Mouse (Mus musculus) yolk sac, embryonic 10.5 days (tissue): ENCODE results near the gene Srebf2.
A peak's percentile ranks its signal among the peaks of the same experiment; 100 is the strongest.

Experiments used
- DNase-seq: peaks from one replicate; pipeline ENCODE4 v3.0.0-alpha.2; 2017; ENCODE audit warnings: low spot score

Gene Srebf2

GRCm38 (mm10) chr15:82156902-82157301 lies 9.9 kb downstream of the Srebf2 start:
- DNase-seq: no peak

DNA sequence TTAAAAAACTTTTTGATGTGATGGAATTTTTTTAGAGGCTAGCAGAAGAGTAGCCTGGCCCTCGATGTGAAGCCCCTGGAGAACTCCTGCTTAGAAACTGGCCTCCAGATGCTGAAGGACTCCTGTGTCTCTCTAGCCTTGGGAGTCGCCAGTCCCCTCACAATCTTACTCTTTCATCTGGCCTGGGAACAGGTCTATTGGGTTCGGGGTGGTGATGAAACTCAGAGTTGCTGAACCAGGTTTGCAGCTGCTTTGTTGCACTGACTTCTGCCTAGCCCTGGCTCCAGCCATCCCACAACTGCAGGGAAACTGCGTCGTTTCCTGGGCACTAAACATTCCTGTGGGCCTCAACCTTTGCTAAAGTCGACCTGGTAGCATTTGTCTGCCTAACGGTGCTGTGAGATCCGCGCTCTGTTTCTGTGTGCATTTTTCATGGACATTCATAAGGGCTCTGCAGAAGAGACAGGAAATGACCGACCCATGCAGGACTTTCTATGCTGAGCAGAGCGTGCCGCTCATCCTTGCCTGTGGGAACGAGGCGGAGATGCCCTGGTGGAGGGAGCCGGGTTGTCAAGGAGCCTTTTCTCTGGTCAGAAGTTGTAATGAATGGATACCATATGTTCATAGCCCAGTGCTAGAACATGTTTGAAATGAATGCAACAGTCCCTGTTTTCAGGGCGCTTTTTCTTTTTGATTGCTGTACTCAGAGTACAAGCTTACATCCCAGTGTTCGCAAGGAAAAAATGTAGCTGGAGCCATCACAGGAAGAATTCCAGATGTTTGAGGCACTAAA lies 11.5 kb downstream of the Srebf2 start:
- no peak for DNase-seq

DNA sequence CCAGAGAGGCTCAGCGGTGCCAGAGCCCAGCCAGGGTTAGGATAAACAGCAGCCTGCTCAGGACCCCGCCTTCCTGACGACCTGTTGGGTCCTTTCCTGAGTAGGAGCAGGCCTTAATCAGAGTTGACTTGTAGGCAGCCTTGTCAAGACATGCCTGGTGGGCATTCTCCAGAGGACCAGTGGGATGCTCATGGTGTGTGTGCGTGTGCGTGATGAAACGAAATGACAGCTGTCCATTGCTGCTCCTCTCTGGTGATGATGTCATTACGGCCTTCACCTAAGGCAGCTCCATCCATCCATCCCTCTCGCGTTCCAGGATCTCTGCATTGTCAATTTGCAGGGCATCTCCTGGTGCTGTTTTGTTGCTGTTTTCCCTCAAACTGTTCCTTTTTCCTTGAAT lies 12.5 kb downstream of the Srebf2 start:
- no peak for DNase-seq

DNA sequence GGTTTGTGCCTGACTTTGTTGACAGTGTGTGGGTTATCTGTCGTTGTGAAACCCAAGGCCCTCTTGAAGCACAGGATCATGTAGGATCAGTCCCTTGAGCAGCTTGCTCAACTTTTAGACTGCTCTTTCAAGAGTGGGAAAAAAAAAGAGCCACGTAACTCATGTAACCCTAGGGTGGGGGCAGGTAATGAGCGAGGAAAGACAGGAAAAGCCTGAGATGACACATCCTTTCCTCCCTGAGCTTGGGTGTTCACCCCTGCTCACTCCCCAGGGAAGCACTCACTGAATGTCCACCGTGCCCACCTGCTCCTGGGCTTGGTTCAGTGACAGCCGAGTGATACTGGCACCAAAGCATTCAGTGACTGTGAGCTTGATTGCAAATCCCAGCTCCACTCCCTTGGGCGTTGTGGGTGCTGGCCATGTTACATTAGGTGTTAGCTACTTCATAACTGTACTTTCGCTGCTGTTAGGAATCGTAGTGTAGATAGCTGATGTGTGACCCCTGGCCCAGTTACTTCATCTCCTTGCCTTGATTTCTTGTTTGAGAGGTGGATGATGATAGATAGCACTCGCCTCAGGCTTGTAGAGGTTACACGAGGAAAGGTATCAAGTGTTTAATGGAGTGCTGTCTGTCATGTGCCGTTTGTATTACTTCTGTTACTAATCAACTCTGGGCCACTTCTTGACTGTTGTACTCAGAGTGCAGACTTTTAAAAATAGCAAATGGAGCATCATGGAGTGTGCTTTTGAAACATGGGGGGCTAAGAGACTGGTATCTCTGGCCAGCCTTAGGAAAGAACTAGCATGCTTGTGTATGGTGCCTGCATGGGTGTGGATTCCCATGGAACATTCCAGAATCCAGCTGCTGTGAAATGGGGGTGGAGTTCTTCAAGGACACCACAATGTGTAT lies 14.0 kb downstream of the Srebf2 start:
- DNase-seq: peak; percentile 69

GRCm38 (mm10) chr15:82161965-82162600 lies 15.1 kb downstream of the Srebf2 start:
- no peak for DNase-seq

GRCm38 (mm10) chr15:82163356-82164060 lies 16.5 kb downstream of the Srebf2 start:
- no peak for DNase-seq

DNA sequence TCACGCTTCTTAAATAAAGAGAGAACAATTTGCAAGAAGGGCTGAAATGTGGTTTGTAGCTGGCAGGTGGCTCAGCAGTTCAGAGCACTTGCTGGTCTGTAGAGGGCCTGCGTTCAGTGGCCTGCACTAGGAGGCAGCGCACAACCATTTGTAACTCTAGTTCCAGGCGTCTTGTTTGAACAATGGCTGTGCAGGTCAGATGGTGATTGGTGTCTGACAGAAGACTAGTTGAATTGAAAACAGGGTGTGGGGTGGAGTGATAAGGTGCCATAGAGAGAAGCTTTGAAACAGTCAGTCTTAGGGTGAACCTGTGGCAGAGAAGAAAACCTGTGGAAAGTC lies 17.0 kb downstream of the Srebf2 start:
- DNase-seq: peak; percentile 65

DNA sequence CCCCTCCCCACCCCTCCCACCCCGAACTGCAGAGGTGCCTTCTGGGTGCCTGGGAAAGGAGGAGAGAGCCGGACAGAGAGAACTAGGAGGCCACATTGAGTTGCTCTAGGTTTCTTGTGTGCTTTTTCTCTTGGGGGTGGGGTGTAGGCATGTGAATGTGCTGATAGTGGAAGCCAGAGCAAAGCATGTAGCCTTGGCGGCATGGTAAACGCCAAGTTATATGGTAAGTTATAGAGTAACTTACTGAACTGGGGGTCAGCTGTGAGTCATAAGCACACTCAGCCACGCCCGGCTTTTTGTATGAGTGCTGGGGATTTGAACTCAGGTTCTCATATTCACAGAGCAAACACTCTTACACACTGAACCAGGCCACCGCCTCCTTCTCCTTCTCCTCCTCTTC lies 17.5 kb downstream of the Srebf2 start:
- DNase-seq: peak; percentile 72

GRCm38 (mm10) chr15:82165332-82166239 lies 18.6 kb downstream of the Srebf2 start:
- DNase-seq: peak; percentile 80

- peak; percentile 79 for DNase-seq
Measured at GRCm38 (mm10) chr15:82166240-82167100, 19.5 kb downstream of the Srebf2 start.

DNA sequence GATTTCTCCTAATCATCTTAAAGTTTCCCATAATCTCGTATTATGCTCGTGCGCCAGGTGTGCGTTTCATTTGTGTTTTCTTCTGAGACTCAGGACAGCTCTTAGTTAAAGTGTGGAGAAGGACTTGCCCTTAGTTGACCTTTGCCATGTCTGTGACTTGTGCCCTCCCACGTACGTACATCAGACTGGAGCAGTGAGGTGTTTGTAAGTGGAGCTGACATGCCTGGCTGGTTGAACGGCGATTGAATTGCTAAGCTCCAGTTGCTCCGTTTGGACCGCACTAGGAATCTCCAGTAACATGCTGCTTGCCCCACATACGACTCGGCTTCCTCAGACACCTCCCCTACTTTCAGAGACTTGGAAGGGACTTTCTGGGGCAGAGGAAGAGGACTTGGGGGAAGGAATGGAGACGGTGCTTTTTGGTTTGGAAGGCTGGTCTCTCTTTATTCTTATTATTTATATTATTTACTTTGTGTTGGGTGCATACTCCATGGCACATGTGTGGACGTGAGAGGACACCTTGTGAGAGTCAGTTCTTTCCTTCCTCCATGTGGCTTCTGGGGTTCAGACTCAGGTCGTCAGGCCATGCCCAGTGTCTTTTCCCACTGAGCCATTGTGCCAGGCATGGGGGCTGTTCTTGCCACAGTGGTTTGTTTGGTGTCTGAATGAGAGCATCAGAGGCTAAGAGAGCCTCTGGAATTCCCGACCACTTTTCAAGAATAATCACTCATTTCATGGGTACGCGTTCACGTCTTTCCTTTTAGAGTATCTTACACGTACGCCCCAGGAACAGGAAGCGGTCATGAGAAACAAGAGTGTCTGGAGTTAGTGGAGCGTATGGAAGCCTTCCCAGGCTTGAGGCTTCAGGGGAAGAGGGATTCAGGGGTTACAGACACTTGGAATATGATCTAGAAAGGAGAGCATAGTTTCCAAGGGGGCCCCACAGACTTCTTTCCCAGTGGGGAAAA lies 20.5 kb downstream of the Srebf2 start:
- DNase-seq: no peak

DNA sequence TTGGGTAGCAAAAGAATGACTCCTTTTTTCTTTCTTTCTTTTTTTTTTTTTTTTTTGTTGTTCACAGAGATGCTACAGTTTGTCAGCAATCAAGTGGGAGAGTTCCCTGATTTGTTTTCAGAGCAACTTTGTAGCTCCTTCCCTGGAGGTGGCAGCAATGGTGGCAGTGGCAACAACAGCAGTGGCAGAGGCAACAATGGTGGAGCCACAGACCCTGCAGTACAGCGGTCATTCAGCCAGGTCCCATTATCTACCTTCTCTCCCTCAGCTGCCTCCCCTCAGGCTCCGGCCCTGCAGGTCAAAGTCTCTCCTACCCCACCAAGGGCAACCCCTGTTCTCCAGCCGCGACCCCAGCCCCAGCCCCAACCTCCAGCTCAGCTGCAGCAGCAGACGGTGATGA lies 22.7 kb downstream of the Srebf2 start:
- DNase-seq: no peak

DNA sequence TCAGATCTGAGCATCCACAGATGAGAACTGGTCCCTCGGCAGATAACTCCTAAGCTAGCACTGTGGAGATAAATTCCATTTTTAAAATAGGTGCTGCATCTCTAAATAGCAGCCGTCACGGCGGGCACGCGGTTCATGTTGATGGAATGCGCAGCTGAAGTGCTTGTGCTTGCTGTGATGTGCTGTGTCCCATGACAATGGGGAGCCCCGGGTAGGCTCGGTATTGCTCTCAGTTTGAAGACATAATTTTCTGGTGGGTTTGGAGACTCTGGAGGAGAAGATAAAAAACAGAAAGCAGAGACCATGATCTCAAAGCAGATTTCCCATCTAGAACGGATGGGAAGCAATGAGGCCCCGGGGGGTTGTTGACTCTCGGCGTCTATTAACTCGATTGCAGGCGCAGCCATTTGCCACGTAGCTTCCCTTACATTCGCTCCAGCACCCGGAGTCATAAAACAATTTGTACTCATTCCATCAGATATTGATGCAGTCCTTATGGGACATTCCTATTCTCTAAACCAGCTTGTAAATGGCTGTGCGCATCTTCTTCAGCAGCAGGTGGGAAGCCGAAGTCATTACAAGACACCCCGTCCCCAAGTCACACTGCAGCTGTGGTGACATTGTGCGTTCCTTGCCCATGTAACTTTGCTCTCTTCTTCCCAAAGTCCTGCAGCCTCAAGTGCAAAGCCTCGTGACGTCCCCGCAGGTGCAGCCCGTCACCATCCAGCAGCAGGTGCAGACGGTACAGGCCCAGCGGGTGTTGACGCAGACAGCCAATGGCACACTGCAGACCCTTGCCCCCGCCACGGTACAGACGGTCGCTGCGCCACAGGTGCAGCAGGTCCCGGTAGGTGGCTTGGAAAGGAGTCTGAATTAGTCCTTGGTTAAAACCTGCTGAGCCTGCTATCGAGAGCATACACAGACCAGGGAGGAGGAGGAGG lies 23.7 kb downstream of the Srebf2 start:
- no peak for DNase-seq

DNA sequence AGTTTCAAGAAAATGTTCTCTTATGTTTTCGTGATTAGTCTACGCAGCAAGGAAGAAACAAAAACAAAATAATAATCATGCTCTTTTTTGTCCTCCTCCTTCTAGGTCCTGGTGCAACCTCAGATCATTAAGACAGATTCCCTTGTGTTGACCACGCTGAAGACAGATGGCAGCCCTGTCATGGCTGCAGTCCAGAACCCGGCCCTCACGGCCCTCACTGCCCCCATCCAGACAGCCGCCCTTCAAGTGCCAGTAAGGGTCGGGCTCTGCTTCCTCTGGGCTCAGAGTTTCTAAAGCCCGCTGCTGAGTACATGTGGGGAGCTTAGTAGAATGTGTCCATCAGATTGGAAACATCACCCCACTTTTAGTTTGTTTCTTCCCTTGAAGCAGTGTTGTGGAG lies 25.7 kb downstream of the Srebf2 start:
- no peak for DNase-seq

GRCm38 (mm10) chr15:82175091-82175490 lies 28.1 kb downstream of the Srebf2 start:
- no peak for DNase-seq

DNA sequence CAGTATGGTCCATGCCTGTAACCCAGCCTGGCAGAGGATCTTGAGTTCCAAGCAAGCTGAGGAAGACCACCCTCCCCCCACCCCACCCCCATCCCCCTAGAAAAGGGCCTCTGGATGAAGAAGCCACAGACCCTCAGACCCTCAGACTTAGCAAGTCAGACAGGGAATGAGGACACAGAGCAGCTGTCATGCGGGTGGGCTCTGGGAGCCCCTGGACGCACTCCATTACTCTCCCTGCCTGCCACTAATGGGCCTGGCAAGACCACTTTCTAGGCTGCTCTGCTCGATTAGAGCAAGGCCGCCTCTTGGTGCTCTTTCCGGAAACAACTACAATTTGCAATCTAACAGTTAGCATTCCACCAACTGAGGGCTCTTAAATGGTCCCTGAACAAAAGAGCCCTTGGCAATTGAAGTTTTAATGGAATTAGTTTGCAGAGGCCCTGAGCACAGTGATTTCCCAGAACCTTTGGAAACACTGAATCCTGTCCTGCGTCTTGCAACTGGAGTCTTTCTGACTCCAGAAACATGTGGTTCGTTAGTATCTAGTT lies 30.8 kb downstream of the Srebf2 start:
- DNase-seq: no peak

DNA sequence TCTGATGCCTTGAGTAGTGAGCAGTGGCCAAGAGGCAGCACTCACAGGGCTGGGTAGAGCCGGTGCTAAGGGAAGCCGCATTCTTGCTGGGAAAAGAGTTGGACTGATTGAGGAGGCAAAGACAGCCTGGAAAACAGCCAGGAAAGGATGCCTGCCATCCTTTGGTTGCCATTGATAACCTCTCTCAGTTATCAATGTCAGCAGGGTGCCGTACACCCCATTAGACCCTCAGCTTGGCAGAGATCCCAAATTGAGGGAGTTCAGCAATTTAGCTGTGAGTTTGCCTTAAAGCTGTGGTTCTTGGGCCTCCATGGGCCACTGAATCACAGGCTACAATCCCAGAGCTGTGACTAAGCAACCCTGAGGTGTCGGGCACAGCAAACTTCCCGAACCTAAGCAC lies 34.1 kb downstream of the Srebf2 start:
- DNase-seq: no peak
